ENCODE assay signal across 1 mouse cellular context in genomic region chr17:57250461-57251160, GRCm38 (mm10).
TF ChIP-seq lines count a peak whose summit lies in the region.

No protein-coding gene starts in this region.

TF ChIP-seq in CH12.LX, 34 proteins besides CTCF, POLR2A, EP300 and RAD21:
- no peak for TF ChIP-seq UBTF (IDR thresholded peaks at IDR 0.05; ENCODE audit: low read depth, low read length)
- no peak for TF ChIP-seq MAFK (IDR thresholded peaks at IDR 0.05; ENCODE audit: insufficient replicate concordance, low read length)
- no peak for TF ChIP-seq ETS1 (conservative IDR thresholded peaks at IDR 0.05; ENCODE audit: low read depth, low read length)
- no peak for TF ChIP-seq USF1 (IDR thresholded peaks at IDR 0.05; ENCODE audit: low read depth, low read length)
- no peak for TF ChIP-seq POLR2AphosphoS2 (IDR thresholded peaks at IDR 0.05; ENCODE audit: low read depth, low read length)
- TF ChIP-seq MAX (IDR thresholded peaks at IDR 0.05; ENCODE audit: low read length): no peak
- no peak for TF ChIP-seq E2F4 (IDR thresholded peaks at IDR 0.05; ENCODE audit: insufficient replicate concordance, low read depth, low read length)
- TF ChIP-seq MXI1 (IDR thresholded peaks at IDR 0.05; ENCODE audit: low read depth, low read length): no peak
- no peak for TF ChIP-seq PAX5 (IDR thresholded peaks at IDR 0.05; ENCODE audit: low read length)
- no peak for TF ChIP-seq MAZ (IDR thresholded peaks at IDR 0.05; ENCODE audit: low read depth, low read length)
- no peak for TF ChIP-seq MYC (IDR thresholded peaks at IDR 0.05; ENCODE audit: low read depth, low read length)
